ENCODE assay signal across 20 mouse cellular contexts in genomic region chrX:103697796-103698195, GRCm38 (mm10).
DNase-seq lines count a peak whose midpoint lies in the region; ATAC-seq and TF ChIP-seq lines count a peak whose summit lies in the region.
"Had no signal": no experiment of that assay in that cellular context is flagged by ENCODE, and none has a peak within 500 bp of the region (broad histone marks: within the 10 kb centered on the region; RNA-seq: fewer than 3 reads in every experiment).

No protein-coding gene starts in this region.

- peaks cover 100% of the 10 kb centered on the region for H3K27me3 ChIP-seq in forebrain, embryonic 10.5 days (ENCODE audit: poor library complexity, severe bottlenecking)
- peaks cover 77% of the 10 kb centered on the region for H3K27me3 ChIP-seq in forebrain, embryonic 11.5 days (ENCODE audit: control insufficient read depth, insufficient read depth, low read length)
- peaks cover 98% of the 10 kb centered on the region for H3K27me3 ChIP-seq in heart, embryonic 10.5 days (ENCODE audit: insufficient read depth, poor library complexity, severe bottlenecking)
- H3K27me3 ChIP-seq in midbrain, postnatal 0 days (ENCODE audit: insufficient read depth, low read length): peaks cover 54% of the 10 kb centered on the region; the same call in 1 of the 2 replicates
- H3K27me3 ChIP-seq in midbrain, embryonic 10.5 days (ENCODE audit: low read depth, poor library complexity, severe bottlenecking): peaks cover 100% of the 10 kb centered on the region

- no peaks in the 10 kb centered on the region for H3K9me3 ChIP-seq in forebrain, embryonic 10.5 days
- H3K9me3 ChIP-seq in forebrain, embryonic 11.5 days (ENCODE audit: control insufficient read depth, low read length): no peaks in the 10 kb centered on the region
- H3K9me3 ChIP-seq in heart, embryonic 10.5 days: no peaks in the 10 kb centered on the region
- no peaks in the 10 kb centered on the region for H3K9me3 ChIP-seq in midbrain, postnatal 0 days (ENCODE audit: low read length)
- H3K9me3 ChIP-seq in midbrain, embryonic 10.5 days (replicated peaks): no peaks in the 10 kb centered on the region
- H3K9me3 ChIP-seq: embryonic facial prominence, embryonic 10.5 days; G1E; hindbrain, embryonic 13.5 days had no signal

- no peak for ATAC-seq in forebrain, embryonic 11.5 days (replicated peaks; ENCODE audit: low FRiP score)
- no peak for ATAC-seq in midbrain, postnatal 0 days (ENCODE audit: low FRiP score)
- ATAC-seq: CD4-positive, CD25-positive, alpha-beta regulatory T cell, adult 4 months; hindbrain, postnatal 0 days had no signal

- H3K27ac ChIP-seq in forebrain, embryonic 10.5 days: 0 out of 2 replicates have a peak overlapping the region, but pooled peaks have one; percentile 20
- no peak overlapping the region for H3K27ac ChIP-seq in forebrain, embryonic 11.5 days (ENCODE audit: low read depth, low read length)
- no peak overlapping the region for H3K27ac ChIP-seq in heart, embryonic 10.5 days
- H3K27ac ChIP-seq in midbrain, postnatal 0 days (ENCODE audit: low read depth, low read length): no peak overlapping the region
- no peak overlapping the region for H3K27ac ChIP-seq in midbrain, embryonic 10.5 days (replicated peaks)
- H3K27ac ChIP-seq: embryonic facial prominence, embryonic 10.5 days; hindbrain, postnatal 0 days had no signal

- no peak overlapping the region for H3K4me2 ChIP-seq in forebrain, embryonic 11.5 days (ENCODE audit: low read depth, low read length, severe bottlenecking)
- H3K4me2 ChIP-seq in midbrain, postnatal 0 days (ENCODE audit: low read depth, low read length, poor library complexity, severe bottlenecking): no peak overlapping the region
- H3K4me2 ChIP-seq: hindbrain, embryonic 13.5 days had no signal

- no peak overlapping the region for H3K9ac ChIP-seq in forebrain, embryonic 11.5 days (ENCODE audit: low read length)
- no peak overlapping the region for H3K9ac ChIP-seq in midbrain, postnatal 0 days (replicated peaks; ENCODE audit: low read length, poor library complexity, severe bottlenecking)
- H3K9ac ChIP-seq: hindbrain, embryonic 13.5 days had no signal

- H3K4me1 ChIP-seq in forebrain, embryonic 10.5 days: peaks cover 36% of the 10 kb centered on the region
- H3K4me1 ChIP-seq in forebrain, embryonic 11.5 days (replicated peaks; ENCODE audit: control insufficient read depth, insufficient read depth, low read length): no peaks in the 10 kb centered on the region; the same call in 1 of the 2 replicates
- H3K4me1 ChIP-seq in heart, embryonic 10.5 days: no peaks in the 10 kb centered on the region; the same call in 1 of the 2 replicates
- H3K4me1 ChIP-seq in midbrain, postnatal 0 days (ENCODE audit: insufficient read depth, low read length): no peaks in the 10 kb centered on the region
- peaks cover 21% of the 10 kb centered on the region for H3K4me1 ChIP-seq in midbrain, embryonic 10.5 days

- no peak overlapping the region for H3K4me3 ChIP-seq in forebrain, embryonic 10.5 days
- H3K4me3 ChIP-seq in forebrain, embryonic 11.5 days (ENCODE audit: low read depth, low read length): no peak overlapping the region
- H3K4me3 ChIP-seq in heart, embryonic 10.5 days: no peak overlapping the region
- H3K4me3 ChIP-seq in midbrain, postnatal 0 days (ENCODE audit: low read depth, low read length): no peak overlapping the region
- H3K4me3 ChIP-seq in midbrain, embryonic 10.5 days: no peak overlapping the region
- H3K4me3 ChIP-seq: embryonic facial prominence, embryonic 10.5 days; hindbrain, embryonic 13.5 days had no signal

- TF ChIP-seq CTCF in midbrain, postnatal 0 days (IDR thresholded peaks at IDR 0.05): no peak

- intact Hi-C loops in heart, postnatal 36 days (cut with DNase I): loop anchor here (5.0 to 10.0 kb wide), 2 partner anchors 220 to 287 kb away; partner anchors contain the start of gene Rlim
- intact Hi-C loops in heart, postnatal 10 days (cut with DNase I): loop anchor here (2.0 to 10.0 kb wide), 3 partner anchors 217 to 1307 kb away; partner anchors contain the start of gene Rlim

- no peaks in the 10 kb centered on the region for H3K36me3 ChIP-seq in forebrain, embryonic 10.5 days (replicated peaks)
- no peaks in the 10 kb centered on the region for H3K36me3 ChIP-seq in forebrain, embryonic 11.5 days (ENCODE audit: control insufficient read depth, insufficient read depth, low read length)
- no peaks in the 10 kb centered on the region for H3K36me3 ChIP-seq in heart, embryonic 10.5 days
- H3K36me3 ChIP-seq in midbrain, postnatal 0 days (ENCODE audit: insufficient read depth, low read length): no peaks in the 10 kb centered on the region
- no peaks in the 10 kb centered on the region for H3K36me3 ChIP-seq in midbrain, embryonic 10.5 days
- H3K36me3 ChIP-seq: embryonic facial prominence, embryonic 10.5 days; G1E; hindbrain, embryonic 13.5 days had no signal

- 73% methylated on average over 2 of the region's 2 CpGs for WGBS in forebrain, embryonic 10.5 days
- whole genome bisulfite sequencing in forebrain, embryonic 11.5 days: 64% methylated on average over 2 of the region's 2 CpGs
- WGBS in heart, embryonic 10.5 days: 73% methylated on average over 2 of the region's 2 CpGs
- WGBS in midbrain, postnatal 0 days: 70% methylated on average over 2 of the region's 2 CpGs
- 80% methylated on average over 2 of the region's 2 CpGs for WGBS in midbrain, embryonic 10.5 days

- DNase-seq in forebrain, embryonic 10.5 days (ENCODE audit: extremely low spot score, low spot score): no peak
- DNase-seq in forebrain, embryonic 11.5 days (ENCODE audit: low spot score): no peak
- peak; percentile 7 for DNase-seq in heart, adult 8-10 months (ENCODE audit: low spot score)
- no peak for DNase-seq in heart, postnatal 36 days
- peak; percentile 15 to 28 for DNase-seq in heart, postnatal 10 days
- DNase-seq in heart, embryonic 10.5 days (ENCODE audit: low spot score): no peak
- DNase-seq in midbrain, postnatal 0 days (ENCODE audit: low spot score): peak; percentile 2
- DNase-seq in midbrain, embryonic 10.5 days (ENCODE audit: low spot score): no peak
- DNase-seq: adrenal gland, adult 8-10 months; adrenal gland, postnatal 36 days; B cell, adult 2 months; cerebellum, adult 2 months; cerebellum, postnatal 10 days; gastrocnemius, postnatal 36 days; kidney, adult 11 months had no signal

Comparison
In these comparisons a context has a peak if more than half of its experiments do, and no peak if none do; other contexts are left out.
1. DNase-seq: peak in heart, adult 8-10 months (single experiment), heart, postnatal 10 days (2 of 2) and midbrain, postnatal 0 days (single experiment); none in forebrain, embryonic 10.5 days (single experiment), forebrain, embryonic 11.5 days (single experiment), heart, postnatal 36 days (0 of 2), heart, embryonic 10.5 days (single experiment) and midbrain, embryonic 10.5 days (single experiment).